Mouse (Mus musculus) lung, postnatal 0 days (tissue): ENCODE data around the gene Tmem38b.
A peak's percentile ranks its signal among the peaks of the same experiment; 100 is the strongest.

Experiments
- CTCF ChIP-seq: IDR thresholded peaks from 2 replicates; pipeline ENCODE4 v1.5.1; 2016; ENCODE audit warnings: antibody characterized with exemption, mild to moderate bottlenecking
- EP300 ChIP-seq: IDR thresholded peaks from 2 replicates; pipeline ENCODE4 v1.6.1; 2016; ENCODE audit warnings: antibody characterized with exemption, mild to moderate bottlenecking, control low read depth

- TF ChIP-seq CTCF (peak; percentile 59), EP300 (no peak)
These were observed 79.7 kb downstream of the Tmem38b start for GRCm38 (mm10) chr4:53905537-53905936.
